Mouse (Mus musculus) olfactory bulb, adult 2 months (tissue): ENCODE measurements around the gene Cpsf4l.

ENCODE experiments used
- CTCF ChIP-seq: fragments of 200-500 bp; IDR thresholded peaks from 2 replicates; pipeline ENCODE4 v1.5.1; 2012; ENCODE audit warnings: low read depth, mild to moderate bottlenecking, low read length, moderate library complexity; ENCODE audit not compliant: insufficient read depth
- POLR2A ChIP-seq: fragments of 200-500 bp; IDR thresholded peaks from 2 replicates; pipeline ENCODE4 v1.6.1; 2012; ENCODE audit warnings: mild to moderate bottlenecking, low read depth, low read length, moderate library complexity; ENCODE audit not compliant: insufficient read depth

DNA sequence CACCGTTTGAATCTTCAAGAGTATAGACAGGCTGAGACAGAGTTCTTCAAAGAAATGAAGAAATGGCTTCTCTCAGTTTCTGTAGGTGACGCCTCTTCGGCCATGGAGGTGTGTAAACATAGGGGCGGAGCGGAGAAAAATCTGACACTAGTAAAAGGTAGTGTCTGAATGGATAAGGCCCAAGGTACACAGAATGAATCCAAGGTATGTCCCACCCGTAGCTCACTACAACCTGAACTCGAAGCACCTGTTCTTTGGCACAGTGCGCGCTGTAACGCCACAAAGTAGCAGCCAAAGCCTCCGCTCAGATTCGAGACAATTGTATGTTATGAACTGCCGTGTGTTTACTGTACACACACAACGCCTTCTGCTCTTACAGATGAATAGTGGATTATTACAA lies 46.1 kb upstream of the Cpsf4l start:
- no peak for TF ChIP-seq POLR2A
- TF ChIP-seq CTCF: no peak
